Mouse (Mus musculus) heart, embryonic 12.5 days (tissue): ENCODE measurements at regions not wholly inside any gene's neighbourhood (a gene's known extent, or its start where the extent isn't known, plus 50 kb on each side); places are given as distances from the start of the nearest gene placed in this dataset.

ENCODE experiments used
- ATAC-seq: fragments of 200-750 bp; cut with Nextera tagmentation; 2 replicates; pipeline ENCODE4 v1.8.0; 2017; ENCODE audit warnings: moderate TSS enrichment, moderate library complexity; ENCODE audit not compliant: insufficient number of reproducible peaks, low FRiP score
- H3K27ac ChIP-seq: fragments of 300-500 bp; sonication (generic); 2 replicates; pipeline ENCODE4 v1.5.1; 2016; ENCODE audit warnings: mild to moderate bottlenecking, moderate library complexity; ENCODE audit not compliant: poor library complexity, severe bottlenecking
- H3K27me3 ChIP-seq: fragments of 300-500 bp; sonication (generic); replicated peaks from 2 replicates; pipeline ENCODE4 v1.6.1; 2016; ENCODE audit warnings: mild to moderate bottlenecking, moderate library complexity
- H3K36me3 ChIP-seq: fragments of 300-500 bp; sonication (generic); 2 replicates; pipeline ENCODE4 v1.6.1; 2016; ENCODE audit warnings: mild to moderate bottlenecking, moderate library complexity
- H3K4me1 ChIP-seq: fragments of 300-500 bp; sonication (generic); replicated peaks from 2 replicates; pipeline ENCODE4 v1.6.1; 2016; ENCODE audit warnings: mild to moderate bottlenecking
- H3K4me2 ChIP-seq: fragments of 300-500 bp; sonication (generic); 2 replicates; pipeline ENCODE4 v1.6.1; 2016; ENCODE audit warnings: mild to moderate bottlenecking, moderate library complexity
- H3K4me3 ChIP-seq: fragments of 300-500 bp; sonication (generic); 2 replicates; pipeline ENCODE4 v1.5.1; 2016; ENCODE audit warnings: mild to moderate bottlenecking
- H3K9ac ChIP-seq: fragments of 300-500 bp; sonication (generic); 2 replicates; pipeline ENCODE4 v1.6.1; 2016; ENCODE audit warnings: mild to moderate bottlenecking, moderate library complexity
- H3K9me3 ChIP-seq: fragments of 300-500 bp; sonication (generic); replicated peaks from 2 replicates; pipeline ENCODE4 v1.6.1; 2016; ENCODE audit warnings: mild to moderate bottlenecking, moderate library complexity
- WGBS: fragments of 180-500 bp; shearing (Covaris S2); methylation state at CpG from one replicate; pipeline ENCODE4 v1.1.7; 2016; 5-methylcytosine and 5-hydroxymethylcytosine counted together

DNA sequence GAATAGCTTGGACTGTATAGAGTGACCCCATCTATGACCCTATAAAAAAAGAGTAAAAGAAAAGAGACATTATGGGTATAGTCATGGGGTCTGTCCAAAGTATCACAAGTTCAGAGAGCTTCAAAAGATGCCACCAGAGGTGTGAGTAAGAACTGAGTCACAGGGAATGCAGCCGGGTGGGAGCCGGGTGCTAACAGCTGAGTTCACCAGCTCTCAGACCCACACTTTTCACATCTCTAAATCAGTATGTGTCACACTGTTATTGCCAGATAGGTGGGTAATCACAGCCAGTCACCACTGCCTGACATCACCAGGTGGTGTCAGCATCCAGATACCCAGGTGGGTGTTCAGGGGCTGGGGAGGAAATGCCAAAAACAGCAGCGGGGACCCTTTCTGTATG is 81.1 kb upstream of the Spred2 start:
- no peaks in the 10 kb centered on the region for H3K9me3 ChIP-seq
- no peak for ATAC-seq
- H3K27ac ChIP-seq: no peak overlapping the region
- 69% methylated on average over 3 of the region's 3 CpGs for WGBS
- no peaks in the 10 kb centered on the region for H3K27me3 ChIP-seq
- H3K9ac ChIP-seq: no peak overlapping the region
- H3K4me1 ChIP-seq: no peaks in the 10 kb centered on the region
- no peak overlapping the region for H3K4me2 ChIP-seq
- H3K4me3 ChIP-seq: no peak overlapping the region
- no peaks in the 10 kb centered on the region for H3K36me3 ChIP-seq

DNA sequence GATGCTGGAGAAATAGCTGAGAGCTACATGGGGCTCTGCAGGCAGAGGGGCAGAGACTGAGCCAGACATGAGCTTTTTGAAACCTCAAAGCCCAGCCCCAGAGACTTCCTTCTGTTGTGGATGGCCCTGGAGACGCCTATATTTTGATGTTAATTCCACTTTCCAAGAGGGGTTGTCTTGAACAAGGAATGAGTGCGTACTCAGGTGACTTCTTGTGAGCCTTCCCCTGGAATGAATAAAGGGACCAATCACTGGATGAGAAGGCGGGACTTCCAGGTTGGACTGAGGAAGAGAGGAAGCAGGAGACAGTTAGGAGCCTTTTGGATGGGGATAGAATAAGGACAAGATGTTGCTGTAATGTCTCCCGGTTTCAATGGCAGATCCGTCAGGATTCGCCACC is 76.3 kb upstream of the Spred2 start:
- WGBS: 85% methylated on average over 6 of the region's 6 CpGs
- H3K4me3 ChIP-seq: no peak overlapping the region
- ATAC-seq: no peak
- H3K4me2 ChIP-seq: no peak overlapping the region
- no peak overlapping the region for H3K9ac ChIP-seq
- H3K27ac ChIP-seq: no peak overlapping the region
- H3K4me1 ChIP-seq: peaks cover 25% of the 10 kb centered on the region
- H3K27me3 ChIP-seq: no peaks in the 10 kb centered on the region; the same call in 1 of the 2 replicates
- H3K9me3 ChIP-seq: no peaks in the 10 kb centered on the region
- H3K36me3 ChIP-seq: no peaks in the 10 kb centered on the region

DNA sequence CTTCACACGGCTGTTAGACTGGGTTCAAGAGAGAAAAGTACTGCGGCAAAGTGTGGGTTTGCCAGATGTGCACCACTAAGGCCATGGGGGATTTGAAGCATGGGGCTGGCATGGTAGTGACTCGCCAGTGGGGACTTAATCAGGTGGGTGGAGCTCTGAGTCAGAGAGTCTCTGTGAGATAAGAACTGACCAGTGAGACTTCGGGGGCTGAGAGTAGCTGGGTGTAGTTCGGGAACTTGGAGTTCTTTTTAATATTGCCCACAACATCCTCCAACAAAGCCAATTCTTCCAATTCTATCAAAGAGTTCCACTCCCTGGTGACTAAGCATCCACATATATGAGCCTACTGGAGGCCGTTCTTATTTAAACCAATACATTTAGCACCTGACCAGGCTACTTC is 75.8 kb upstream of the Spred2 start:
- no peak overlapping the region for H3K9ac ChIP-seq
- no peaks in the 10 kb centered on the region for H3K9me3 ChIP-seq
- H3K27me3 ChIP-seq: no peaks in the 10 kb centered on the region; the same call in 1 of the 2 replicates
- H3K4me3 ChIP-seq: no peak overlapping the region
- no peaks in the 10 kb centered on the region for H3K36me3 ChIP-seq
- no peak overlapping the region for H3K27ac ChIP-seq
- WGBS: 67% methylated on average over 6 of the region's 6 CpGs
- H3K4me2 ChIP-seq: no peak overlapping the region
- peaks cover 25% of the 10 kb centered on the region for H3K4me1 ChIP-seq
- ATAC-seq: no peak

DNA sequence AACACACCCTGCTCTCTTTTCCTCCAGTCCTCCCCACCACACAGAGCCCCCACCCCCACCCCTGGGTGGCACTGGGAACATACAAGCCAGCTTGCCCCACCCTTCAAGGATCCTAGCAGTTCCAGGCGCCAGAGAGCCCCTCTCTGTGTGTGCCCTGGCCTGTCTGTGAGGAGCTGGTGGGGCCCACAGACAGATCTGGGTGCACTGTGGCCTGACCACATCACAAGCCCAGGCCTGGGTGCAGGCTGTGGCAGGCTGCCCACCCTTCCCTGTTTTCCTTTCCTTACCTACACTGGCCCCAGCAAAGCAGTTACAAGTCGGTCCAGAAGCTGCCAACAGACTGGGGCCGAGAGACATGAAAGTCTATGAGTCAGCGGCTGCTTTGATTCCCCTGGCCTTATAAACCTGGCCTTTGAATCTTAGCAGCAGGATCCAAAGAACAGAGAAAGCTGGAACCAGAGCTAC is 74.8 kb upstream of the Spred2 start:
- Histone ChIP-seq H3K4me3 (no peak overlapping the region), H3K27ac (no peak overlapping the region), H3K36me3 (no peaks in the 10 kb centered on the region), H3K9me3 (no peaks in the 10 kb centered on the region), H3K4me1 (peaks cover 25% of the 10 kb centered on the region), H3K27me3 (no peaks in the 10 kb centered on the region; the same call in 1 of the 2 replicates), H3K4me2 (no peak overlapping the region), H3K9ac (no peak overlapping the region)
- ATAC-seq: no peak
- WGBS: 57% methylated on average over 4 of the region's 4 CpGs

DNA sequence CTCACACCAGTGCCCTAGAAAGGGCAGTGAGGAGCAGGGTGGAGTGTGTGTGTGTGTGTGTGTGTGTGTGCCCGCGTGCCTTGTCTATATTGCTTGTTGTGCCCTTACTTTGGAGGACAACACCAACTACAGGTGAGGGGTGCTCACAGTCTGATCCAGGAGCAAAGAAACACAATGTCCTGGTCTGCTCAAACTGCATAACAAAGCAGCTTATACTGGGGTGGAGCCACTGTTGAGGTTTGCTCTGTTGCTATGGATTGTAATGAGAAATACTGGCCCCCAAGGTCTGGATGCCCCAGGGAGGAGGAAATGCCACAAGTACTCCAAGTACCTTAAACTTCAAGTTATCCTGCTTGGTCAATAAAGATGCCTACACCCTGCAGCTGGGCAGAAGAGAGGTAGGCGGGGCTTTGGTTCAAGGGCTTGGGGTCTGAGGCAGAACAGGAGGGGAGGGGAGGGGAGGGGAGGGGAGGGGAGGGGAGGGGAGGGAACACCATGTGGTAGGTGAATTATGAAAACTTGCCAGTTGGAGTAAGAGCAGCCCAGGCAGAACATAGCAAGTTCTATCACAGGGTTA is 74.2 kb upstream of the Spred2 start:
- Histone ChIP-seq H3K9ac (no peak overlapping the region), H3K27ac (no peak overlapping the region), H3K4me3 (no peak overlapping the region), H3K4me1 (peaks cover 25% of the 10 kb centered on the region), H3K9me3 (no peaks in the 10 kb centered on the region), H3K4me2 (no peak overlapping the region), H3K36me3 (no peaks in the 10 kb centered on the region), H3K27me3 (no peaks in the 10 kb centered on the region; the same call in 1 of the 2 replicates)
- WGBS: 71% methylated on average over 3 of the region's 3 CpGs
- no peak for ATAC-seq

DNA sequence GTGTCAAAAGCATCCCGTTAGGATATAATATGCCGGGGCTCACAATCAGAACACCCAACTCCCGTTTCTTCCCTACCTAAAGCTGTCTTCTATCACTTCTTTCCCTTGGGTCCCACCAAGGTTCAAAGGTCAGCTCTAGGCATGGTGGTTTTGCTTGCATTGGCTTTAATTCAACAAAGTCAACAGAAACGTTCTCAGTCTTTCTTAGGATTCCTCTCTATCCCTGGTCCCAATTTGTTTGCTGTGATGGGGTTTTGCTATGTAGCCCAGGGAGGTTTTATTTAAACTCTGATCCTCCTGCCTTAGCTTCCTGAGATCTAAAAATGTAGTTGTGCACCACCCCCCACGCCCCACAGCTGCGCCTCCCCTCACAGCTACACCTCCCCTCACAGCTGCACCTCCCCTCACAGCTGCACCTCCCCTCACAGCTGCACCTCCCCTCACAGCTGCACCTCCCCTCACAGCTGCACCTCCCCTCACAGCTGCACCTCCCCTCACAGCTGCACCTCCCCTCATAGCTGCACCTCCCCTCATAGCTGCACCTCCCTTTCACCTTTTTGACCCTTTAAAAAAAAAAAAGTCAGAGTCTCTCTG is 73.1 kb upstream of the Spred2 start:
- Histone ChIP-seq H3K27ac (no peak overlapping the region), H3K27me3 (no peaks in the 10 kb centered on the region; the same call in 1 of the 2 replicates), H3K9me3 (no peaks in the 10 kb centered on the region), H3K4me3 (no peak overlapping the region), H3K9ac (no peak overlapping the region), H3K4me1 (peaks cover 25% of the 10 kb centered on the region), H3K4me2 (0 out of 2 replicates have a peak overlapping the region, but pooled peaks have one; percentile 27), H3K36me3 (no peaks in the 10 kb centered on the region)
- no peak for ATAC-seq
- WGBS: 6% methylated on average over 4 of the region's 6 CpGs

DNA sequence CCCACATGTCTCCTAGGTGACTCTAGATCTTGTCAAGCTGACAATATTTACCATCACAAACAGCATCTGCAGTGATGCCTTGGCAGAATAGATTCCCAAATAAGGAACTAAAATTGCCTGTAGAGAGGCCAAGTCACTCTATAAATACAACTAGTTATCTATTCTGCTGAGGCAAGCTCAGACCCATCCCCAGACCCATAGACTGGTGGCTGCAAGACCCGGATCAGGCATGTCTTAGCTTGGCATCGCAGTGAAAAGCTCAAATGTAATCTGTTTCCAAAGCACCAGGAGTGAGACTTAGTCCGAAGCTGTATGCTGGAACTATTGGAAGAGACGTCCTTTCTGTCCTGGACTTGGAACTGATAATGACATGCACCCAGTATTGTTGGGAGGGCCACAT is 62.6 kb upstream of the Spred2 start:
- no peaks in the 10 kb centered on the region for H3K4me1 ChIP-seq
- no peak overlapping the region for H3K4me3 ChIP-seq
- H3K27me3 ChIP-seq: no peaks in the 10 kb centered on the region
- no peak for ATAC-seq
- no peak overlapping the region for H3K9ac ChIP-seq
- no peak overlapping the region for H3K27ac ChIP-seq
- WGBS: 71% methylated on average over 4 of the region's 4 CpGs
- no peak overlapping the region for H3K4me2 ChIP-seq
- H3K9me3 ChIP-seq: no peaks in the 10 kb centered on the region
- H3K36me3 ChIP-seq: no peaks in the 10 kb centered on the region

DNA sequence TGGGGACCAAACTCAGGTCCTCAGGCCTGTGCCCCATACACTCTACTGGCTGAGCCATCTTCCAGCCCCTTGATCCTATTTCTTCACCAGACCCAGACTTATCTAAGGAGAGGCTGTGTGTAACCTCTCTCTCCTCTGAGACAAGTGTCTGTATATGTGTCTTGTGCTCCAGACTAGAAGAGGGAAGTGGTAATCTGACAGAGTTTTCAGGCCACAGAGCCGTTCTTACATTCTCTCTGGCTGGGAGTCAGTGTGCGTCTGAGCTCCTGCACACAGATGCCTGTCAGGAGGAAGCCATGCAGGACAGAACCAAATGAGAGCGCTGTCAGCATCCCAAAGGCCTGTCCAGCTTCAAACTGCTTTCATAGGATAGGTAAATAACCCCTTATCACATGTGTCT is 60.8 kb upstream of the Spred2 start:
- ATAC-seq: no peak
- H3K27ac ChIP-seq: no peak overlapping the region
- WGBS: 61% methylated on average over 3 of the region's 3 CpGs

DNA sequence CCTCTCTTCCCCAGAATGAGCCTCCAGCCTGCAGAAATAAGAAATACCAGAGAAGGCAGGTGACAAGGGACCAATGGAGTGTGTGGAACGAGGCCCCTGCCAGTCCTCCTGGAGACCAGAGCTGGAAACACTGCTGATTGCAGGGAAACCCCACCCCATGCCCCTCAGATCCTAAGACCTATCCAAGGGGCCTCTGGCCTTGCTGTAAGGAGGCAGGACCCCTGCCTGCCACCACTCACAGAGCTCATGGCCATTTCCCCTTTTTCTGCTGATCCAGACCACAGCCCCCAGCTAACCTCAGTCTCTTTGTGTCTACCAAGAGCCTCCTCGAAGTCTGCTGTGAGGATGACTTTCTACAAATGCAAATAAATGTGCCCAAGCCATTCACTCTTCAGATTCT is 57.9 kb upstream of the Spred2 start:
- Histone ChIP-seq H3K4me3 (no peak overlapping the region), H3K36me3 (no peaks in the 10 kb centered on the region), H3K9me3 (peaks cover 8% of the 10 kb centered on the region), H3K4me1 (no peaks in the 10 kb centered on the region), H3K27ac (no peak overlapping the region), H3K27me3 (no peaks in the 10 kb centered on the region), H3K4me2 (no peak overlapping the region), H3K9ac (no peak overlapping the region)
- WGBS: 41% methylated on average over 2 of the region's 2 CpGs
- no peak for ATAC-seq

More for the DNA sequence above, 60.8 kb upstream of the Spred2 start:
- H3K4me2 ChIP-seq: no peak overlapping the region
- no peak overlapping the region for H3K4me3 ChIP-seq
- H3K4me1 ChIP-seq: no peaks in the 10 kb centered on the region
- H3K36me3 ChIP-seq: no peaks in the 10 kb centered on the region
- no peak overlapping the region for H3K9ac ChIP-seq
- H3K27me3 ChIP-seq: no peaks in the 10 kb centered on the region
- peaks cover 7% of the 10 kb centered on the region for H3K9me3 ChIP-seq

DNA sequence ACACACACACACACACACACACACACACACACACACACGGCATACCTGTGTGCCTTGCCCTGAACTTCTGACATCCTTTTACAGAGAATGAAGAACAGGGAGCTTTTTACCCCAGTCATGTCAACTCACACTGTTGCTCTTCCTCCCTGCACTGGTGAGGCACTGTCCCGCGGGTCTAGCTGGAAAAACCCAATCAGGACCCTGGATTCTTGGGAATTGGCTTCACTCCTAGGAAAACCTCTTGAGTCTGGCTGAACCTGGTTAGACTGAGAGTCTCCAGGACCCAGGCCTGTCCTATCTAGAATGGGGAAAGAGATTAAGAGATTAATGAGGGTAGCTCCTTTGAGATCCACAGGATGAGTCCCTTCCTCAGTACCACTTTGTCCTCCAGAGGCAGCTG is 54.5 kb upstream of the Spred2 start:
- Histone ChIP-seq H3K4me2 (no peak overlapping the region), H3K4me1 (no peaks in the 10 kb centered on the region), H3K4me3 (no peak overlapping the region), H3K27ac (no peak overlapping the region), H3K27me3 (no peaks in the 10 kb centered on the region), H3K9me3 (peaks cover 8% of the 10 kb centered on the region), H3K9ac (no peak overlapping the region), H3K36me3 (no peaks in the 10 kb centered on the region)
- no peak for ATAC-seq
- WGBS: 73% methylated on average over 3 of the region's 3 CpGs

DNA sequence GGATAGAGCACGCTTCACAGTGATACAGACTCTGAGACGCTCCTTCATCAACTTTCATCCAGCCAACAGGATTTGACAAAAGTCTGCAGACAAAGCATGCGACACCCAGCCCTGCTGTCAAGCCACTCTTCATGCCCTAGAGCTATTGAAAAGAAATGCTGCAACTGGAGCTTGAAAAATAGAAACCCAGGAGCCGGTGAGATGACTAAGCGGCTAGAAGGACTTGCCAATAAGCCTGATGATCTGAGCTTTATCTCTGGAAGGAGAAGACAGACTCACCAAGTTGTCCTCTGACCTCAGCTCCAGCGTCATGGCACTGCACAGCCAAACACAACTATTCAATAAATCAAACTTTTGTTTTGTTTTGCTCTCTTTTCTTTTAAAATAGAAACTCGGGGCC is 54.0 kb upstream of the Spred2 start:
- no peaks in the 10 kb centered on the region for H3K27me3 ChIP-seq
- peaks cover 8% of the 10 kb centered on the region for H3K9me3 ChIP-seq
- H3K9ac ChIP-seq: no peak overlapping the region
- H3K36me3 ChIP-seq: no peaks in the 10 kb centered on the region
- H3K4me3 ChIP-seq: no peak overlapping the region
- H3K4me1 ChIP-seq: no peaks in the 10 kb centered on the region
- ATAC-seq: no peak
- 75% methylated on average over 7 of the region's 7 CpGs for WGBS
- no peak overlapping the region for H3K4me2 ChIP-seq
- H3K27ac ChIP-seq: no peak overlapping the region

DNA sequence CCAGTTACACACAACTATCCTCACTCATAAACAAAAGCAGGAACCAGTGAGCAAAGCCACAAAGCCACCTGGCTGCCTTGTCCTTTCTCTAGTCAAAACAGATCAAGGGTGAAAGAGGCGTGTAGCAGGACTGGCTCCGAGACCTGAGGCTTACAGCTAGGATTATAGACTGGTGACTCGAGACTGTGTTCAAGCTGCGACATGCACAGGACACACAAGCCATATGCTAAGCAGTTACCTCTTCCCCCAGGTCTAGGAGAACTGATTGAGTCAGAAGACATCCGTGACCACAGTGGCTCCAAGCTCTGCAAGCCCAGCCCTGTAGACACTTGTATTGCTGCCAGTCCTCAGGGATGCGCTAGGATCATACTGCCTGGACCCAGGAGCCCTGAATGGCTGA is 50.4 kb upstream of the Spred2 start:
- Histone ChIP-seq H3K4me2 (no peak overlapping the region), H3K9ac (no peak overlapping the region), H3K4me3 (no peak overlapping the region), H3K27me3 (no peaks in the 10 kb centered on the region), H3K9me3 (peaks cover 2% of the 10 kb centered on the region; the same call in 1 of the 2 replicates), H3K36me3 (no peaks in the 10 kb centered on the region), H3K4me1 (peaks cover 8% of the 10 kb centered on the region; the same call in 1 of the 2 replicates), H3K27ac (no peak overlapping the region)
- 81% methylated on average over 6 of the region's 6 CpGs for WGBS
- no peak for ATAC-seq
